ENCODE assay signal across 8 mouse cellular contexts in the genomic region with DNA sequence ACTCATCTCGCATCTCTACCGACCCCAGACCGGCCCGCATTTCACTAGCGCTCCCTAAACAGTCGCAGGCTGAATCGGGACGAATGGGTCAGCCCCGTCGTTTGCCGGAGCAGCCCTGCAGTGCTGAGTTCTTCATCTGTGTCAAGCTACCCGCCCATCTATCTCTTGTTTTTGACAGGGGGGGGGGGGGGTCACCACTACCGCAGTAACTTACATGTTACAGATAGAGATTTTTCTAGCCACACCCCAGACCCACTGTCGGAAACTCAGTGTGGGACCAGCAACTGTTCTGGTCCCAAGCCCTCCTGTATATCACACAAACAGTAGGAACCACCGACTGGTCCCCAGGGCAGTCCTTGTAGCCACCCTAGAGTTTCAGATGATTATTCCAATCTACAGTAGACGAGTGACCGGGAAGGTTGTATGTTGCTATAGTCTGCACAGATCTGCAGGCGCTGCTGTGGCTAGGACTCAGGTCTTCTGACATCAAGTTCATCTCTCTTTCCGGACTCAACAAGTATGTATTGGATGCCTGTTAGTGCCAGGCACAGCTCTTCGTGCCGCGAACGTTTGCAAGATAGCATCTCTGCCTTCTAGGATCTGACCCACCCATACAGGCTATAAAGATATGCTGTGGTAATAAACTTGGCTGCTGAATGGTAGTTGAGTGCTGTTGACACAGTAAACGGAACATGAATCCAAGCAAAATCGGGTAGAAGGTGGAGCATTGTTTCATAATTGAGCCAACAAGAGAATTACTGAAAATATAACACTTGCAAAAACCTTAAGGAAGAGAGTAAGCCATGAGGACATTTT. TPM values are rescaled to one million over a fixed set of nuclear protein-coding genes. Genes with fewer than 3 reads are reported as not detected.
DNase-seq lines count a peak whose midpoint lies in the region; ATAC-seq and TF ChIP-seq lines count a peak whose summit lies in the region.

No protein-coding gene starts in this region.

- no peak for TF ChIP-seq CTCF in liver, adult 2 months (IDR thresholded peaks at IDR 0.05; ENCODE audit: low read depth, low read length)
- no peak for TF ChIP-seq CTCF in midbrain, postnatal 0 days (IDR thresholded peaks at IDR 0.05)

- 32% methylated on average over 25 of the region's 25 CpGs for WGBS in liver, adult 2 months
- WGBS in embryonic facial prominence, embryonic 14.5 days, result 36% methylated on average over 24 of the region's 25 CpGs
- WGBS in intestine, embryonic 15.5 days, result 21% methylated on average over 25 of the region's 25 CpGs
- WGBS in midbrain, postnatal 0 days, result 35% methylated on average over 25 of the region's 25 CpGs

- H3K9ac ChIP-seq in liver, adult 2 months (ENCODE audit: low read depth, low read length), result peak overlapping the region; percentile 68
- H3K9ac ChIP-seq in embryonic facial prominence, embryonic 14.5 days (ENCODE audit: low read depth, low read length), result peak overlapping the region; percentile 85
- peak overlapping the region; percentile 67 for H3K9ac ChIP-seq in intestine, embryonic 15.5 days
- H3K9ac ChIP-seq in midbrain, postnatal 0 days (replicated peaks; ENCODE audit: low read length, poor library complexity, severe bottlenecking), result peak overlapping the region; percentile 83

- TF ChIP-seq POLR2A in liver, adult 2 months (IDR thresholded peaks at IDR 0.05; ENCODE audit: extremely low read depth, insufficient read depth, low read length), result no peak

- no peak overlapping the region for H3K27ac ChIP-seq in liver, adult 2 months (replicated peaks; ENCODE audit: insufficient read depth, low read depth, low read length)
- no peak overlapping the region; the same call in 1 of the 2 replicates for H3K27ac ChIP-seq in embryonic facial prominence, embryonic 14.5 days (replicated peaks; ENCODE audit: low read depth, low read length)
- peak overlapping the region; percentile 40; the same call in 1 of the 2 replicates for H3K27ac ChIP-seq in intestine, embryonic 15.5 days
- H3K27ac ChIP-seq in midbrain, postnatal 0 days (ENCODE audit: low read depth, low read length), result peak overlapping the region; percentile 86

- H3K4me3 ChIP-seq in liver, adult 2 months (ENCODE audit: insufficient read depth, low read depth, low read length), result peak overlapping the region; percentile 73
- peak overlapping the region; percentile 83 for H3K4me3 ChIP-seq in embryonic facial prominence, embryonic 14.5 days (ENCODE audit: low read depth, low read length)
- H3K4me3 ChIP-seq in intestine, embryonic 15.5 days (replicated peaks), result peak overlapping the region; percentile 72
- H3K4me3 ChIP-seq in midbrain, postnatal 0 days (ENCODE audit: low read depth, low read length), result peak overlapping the region; percentile 61

- no peaks in the 10 kb centered on the region for H3K36me3 ChIP-seq in liver, adult 2 months (ENCODE audit: control insufficient read depth, insufficient read depth, low read length)
- no peaks in the 10 kb centered on the region for H3K36me3 ChIP-seq in embryonic facial prominence, embryonic 14.5 days (ENCODE audit: control insufficient read depth, insufficient read depth, low read length)
- no peaks in the 10 kb centered on the region for H3K36me3 ChIP-seq in intestine, embryonic 15.5 days
- H3K36me3 ChIP-seq in midbrain, postnatal 0 days (ENCODE audit: insufficient read depth, low read length), result no peaks in the 10 kb centered on the region

- no peaks in the 10 kb centered on the region for H3K4me1 ChIP-seq in liver, adult 2 months (ENCODE audit: control insufficient read depth, insufficient read depth, low read length)
- H3K4me1 ChIP-seq in embryonic facial prominence, embryonic 14.5 days (ENCODE audit: control insufficient read depth, insufficient read depth, low read length), result peaks cover 10% of the 10 kb centered on the region; the same call in 1 of the 2 replicates
- peaks cover 9% of the 10 kb centered on the region; the same call in 1 of the 2 replicates for H3K4me1 ChIP-seq in intestine, embryonic 15.5 days (replicated peaks)
- peaks cover 4% of the 10 kb centered on the region; the same call in 1 of the 2 replicates for H3K4me1 ChIP-seq in midbrain, postnatal 0 days (ENCODE audit: insufficient read depth, low read length)

- no peak for DNase-seq in liver, adult 2 months (ENCODE audit: extremely low read depth, low read depth, low spot score)
- DNase-seq in liver, result no peak
- no peak for DNase-seq in embryonic facial prominence, embryonic 14.5 days (ENCODE audit: low spot score)
- no peak for DNase-seq in midbrain, postnatal 0 days (ENCODE audit: low spot score)
- no peak for DNase-seq in gastrocnemius, postnatal 4 days (ENCODE audit: low spot score in 2 of 2)
- DNase-seq in frontal cortex, postnatal 14 days (ENCODE audit: low spot score in 2 of 2), result no peak
- no peak for DNase-seq in thymus, postnatal 25 days

- H3K9me3 ChIP-seq in embryonic facial prominence, embryonic 14.5 days (ENCODE audit: control insufficient read depth, low read length), result no peaks in the 10 kb centered on the region
- H3K9me3 ChIP-seq in intestine, embryonic 15.5 days, result no peaks in the 10 kb centered on the region
- H3K9me3 ChIP-seq in midbrain, postnatal 0 days (ENCODE audit: low read length), result no peaks in the 10 kb centered on the region

- no peaks in the 10 kb centered on the region for H3K79me2 ChIP-seq in liver, adult 2 months (ENCODE audit: control insufficient read depth, insufficient read depth, low read length)

- peak; percentile 16; the same call in 1 of the 2 replicates for ATAC-seq in embryonic facial prominence, embryonic 14.5 days (ENCODE audit: low read depth)
- peak; percentile 54 for ATAC-seq in intestine, embryonic 15.5 days
- ATAC-seq in midbrain, postnatal 0 days (ENCODE audit: low FRiP score), result peak; percentile 48

- peak overlapping the region; percentile 73 for H3K4me2 ChIP-seq in embryonic facial prominence, embryonic 14.5 days (ENCODE audit: low read depth, low read length)
- H3K4me2 ChIP-seq in intestine, embryonic 15.5 days (replicated peaks), result peak overlapping the region; percentile 90
- peak overlapping the region; percentile 56 for H3K4me2 ChIP-seq in midbrain, postnatal 0 days (ENCODE audit: low read depth, low read length, poor library complexity, severe bottlenecking)

- H3K27me3 ChIP-seq in liver, adult 2 months (ENCODE audit: control insufficient read depth, insufficient read depth, low read length), result no peaks in the 10 kb centered on the region; the same call in 1 of the 2 replicates
- no peaks in the 10 kb centered on the region for H3K27me3 ChIP-seq in embryonic facial prominence, embryonic 14.5 days (replicated peaks; ENCODE audit: control insufficient read depth, insufficient read depth, low read length)
- no peaks in the 10 kb centered on the region for H3K27me3 ChIP-seq in intestine, embryonic 15.5 days (replicated peaks)
- no peaks in the 10 kb centered on the region for H3K27me3 ChIP-seq in midbrain, postnatal 0 days (ENCODE audit: insufficient read depth, low read length)

RNA-seq across cellular contexts. Expression of a gene that starts 0.5 kb away (rescaled TPM):
- 0.20 and 0.46 TPM in 2 replicates for total RNA-seq in liver, adult 2 months (2014; rRNA removed)
- 0.40 and 0.46 TPM in 2 replicates for polyA plus RNA-seq in liver, adult 2 months (2012; rRNA removed)
- 5.9 and 6.3 TPM in 2 replicates for polyA plus RNA-seq in embryonic facial prominence, embryonic 14.5 days (2014; fragmentation: Nextera tagmentation; extraction: Ambion mirVana)
- polyA plus RNA-seq in intestine, embryonic 15.5 days (2015; fragmentation: Nextera tagmentation; extraction: Ambion mirVana), result 2.9 TPM in 2 replicates
- total RNA-seq in midbrain, postnatal 0 days (2014; rRNA removed), result 10.1 and 17.9 TPM in 2 replicates
- polyA plus RNA-seq in midbrain, postnatal 0 days (2015; fragmentation: Nextera tagmentation; extraction: Ambion mirVana), result 3.0 and 3.3 TPM in 2 replicates
- 10 to 100 TPM in 1 of 2 experiments, 1 to 10 TPM in 1; 9.6 to 10.9 TPM for total RNA-seq in gastrocnemius, postnatal 4 days (2021)

RNA-seq across cellular contexts. Expression of a gene that starts 34.0 kb away (rescaled TPM):
- 0.18 and 0.20 TPM in 2 replicates for total RNA-seq in liver, adult 2 months (2014; rRNA removed)
- polyA plus RNA-seq in liver, adult 2 months (2012; rRNA removed), result 0.21 and 0.22 TPM in 2 replicates
- 4.5 and 6.4 TPM in 2 replicates for polyA plus RNA-seq in embryonic facial prominence, embryonic 14.5 days (2014; fragmentation: Nextera tagmentation; extraction: Ambion mirVana)
- 21.5 and 23.7 TPM in 2 replicates for polyA plus RNA-seq in intestine, embryonic 15.5 days (2015; fragmentation: Nextera tagmentation; extraction: Ambion mirVana)
- 0.82 and 2.0 TPM in 2 replicates for total RNA-seq in midbrain, postnatal 0 days (2014; rRNA removed)
- 1.1 and 1.6 TPM in 2 replicates for polyA plus RNA-seq in midbrain, postnatal 0 days (2015; fragmentation: Nextera tagmentation; extraction: Ambion mirVana)
- 1 to 10 TPM; 1.2 to 1.3 TPM for total RNA-seq in gastrocnemius, postnatal 4 days (2021)

Comparison
In these comparisons a context has a peak if more than half of its experiments do, and no peak if none do; other contexts are left out.
1. H3K27ac ChIP-seq: peak in intestine, embryonic 15.5 days (single experiment) and midbrain, postnatal 0 days (single experiment); none in liver, adult 2 months (single experiment) and embryonic facial prominence, embryonic 14.5 days (single experiment).
2. Peak in every context shown above with its lines, with median percentiles within 50 percentile points of each other: H3K4me3 ChIP-seq, H3K9ac ChIP-seq, ATAC-seq and H3K4me2 ChIP-seq.